Mouse (Mus musculus) CH12.LX (cell line): Measurements from ENCODE around the gene Lgr6. TPM values are rescaled to one million over a fixed set of nuclear protein-coding genes. Genes with fewer than 3 reads are reported as not detected.

Experiments used
- DNase-seq: peaks from one replicate; pipeline ENCODE4 v3.0.0-alpha.2; 2013; ENCODE audit errors: extremely low read depth
- H3K27ac ChIP-seq: 2 replicates; pipeline ENCODE4 v1.5.1; 2012; ENCODE audit warnings: low read depth, mild to moderate bottlenecking, control low read depth, moderate library complexity; ENCODE audit not compliant: insufficient read depth
- H3K27me3 ChIP-seq: replicated peaks from 2 replicates; pipeline ENCODE3; 2012; ENCODE audit warnings: inconsistent platforms
- H3K36me3 ChIP-seq, 2 experiments: replicated peaks in 1 of 2; 2 replicates each; pipeline versions ENCODE3 to v1.6.1; 2012; ENCODE audit warnings: inconsistent platforms in 1 of 2, low read length in 1 of 2, mild to moderate bottlenecking in 1 of 2, mixed read lengths in 1 of 2, moderate library complexity in 1 of 2; ENCODE audit not compliant: control insufficient read depth in 1 of 2, insufficient read depth in 1 of 2
- H3K4me1 ChIP-seq, 2 experiments: 2 replicates each; pipeline ENCODE4 v1.6.1; 2012; ENCODE audit warnings: inconsistent platforms in 1 of 2, moderate library complexity in 1 of 2; ENCODE audit not compliant: insufficient read depth in 2 of 2, control insufficient read depth in 1 of 2
- H3K4me2 ChIP-seq: 2 replicates; pipeline ENCODE4 v1.6.1; 2012; ENCODE audit warnings: low read depth, mild to moderate bottlenecking, control low read depth; ENCODE audit not compliant: poor library complexity, insufficient read depth, severe bottlenecking
- H3K4me3 ChIP-seq, 3 experiments: fragments of 150-350 bp in 1 of 3; sonication (generic) in 1 of 3; replicated peaks in 1 of 3; 2 replicates each; pipeline versions ENCODE3 to v1.5.1; 2011 to 2012; ENCODE audit warnings: low read depth in 2 of 3, low read length in 2 of 3, mild to moderate bottlenecking in 2 of 3, moderate library complexity in 2 of 3, control low read depth in 1 of 3, improper control_type of control experiment in 1 of 3, inconsistent platforms in 1 of 3, mixed read lengths in 1 of 3; ENCODE audit not compliant: poor library complexity in 1 of 3
- H3K79me2 ChIP-seq: replicated peaks from 2 replicates; pipeline ENCODE4 v1.6.1; 2012; ENCODE audit warnings: mild to moderate bottlenecking, moderate library complexity; ENCODE audit not compliant: control insufficient read depth, poor library complexity, insufficient read depth, severe bottlenecking; ENCODE audit errors: extremely low read depth
- H3K9ac ChIP-seq: 2 replicates; pipeline ENCODE4 v1.6.1; 2012; ENCODE audit warnings: low read depth, mild to moderate bottlenecking, control low read depth, moderate library complexity; ENCODE audit not compliant: insufficient read depth
- H3K9me3 ChIP-seq: replicated peaks from 2 replicates; pipeline ENCODE3; 2012; ENCODE audit warnings: low read length, inconsistent platforms, mixed read lengths
- BHLHE40 ChIP-seq: IDR thresholded peaks from 2 replicates; pipeline ENCODE4 v1.6.1; 2011; ENCODE audit warnings: mild to moderate bottlenecking, low read depth, low read length, improper control_type of control experiment
- ELF1 ChIP-seq: IDR thresholded peaks from 2 replicates; pipeline ENCODE4 v1.6.1; 2014; ENCODE audit warnings: low read depth, mild to moderate bottlenecking, inconsistent platforms, low read length, improper control_type of control experiment
- EP300 ChIP-seq: IDR thresholded peaks from 2 replicates; pipeline ENCODE4 v1.6.1; 2011; ENCODE audit warnings: low read length, improper control_type of control experiment
- ETS1 ChIP-seq: conservative IDR thresholded peaks from 2 replicates; pipeline ENCODE4 v1.6.1; 2012; ENCODE audit warnings: low read depth, mild to moderate bottlenecking, inconsistent platforms, low read length, improper control_type of control experiment, moderate library complexity
- JUN ChIP-seq: IDR thresholded peaks from 2 replicates; pipeline ENCODE4 v1.6.1; 2011; ENCODE audit warnings: low read depth, mild to moderate bottlenecking, low read length, improper control_type of control experiment, moderate library complexity; ENCODE audit not compliant: insufficient read depth
- MAZ ChIP-seq: IDR thresholded peaks from 2 replicates; pipeline ENCODE4 v1.6.1; 2012; ENCODE audit warnings: low read depth, mild to moderate bottlenecking, inconsistent platforms, low read length, improper control_type of control experiment, moderate library complexity
- MXI1 ChIP-seq: IDR thresholded peaks from 2 replicates; pipeline ENCODE4 v1.6.1; 2011; ENCODE audit warnings: mild to moderate bottlenecking, low read depth, low read length, improper control_type of control experiment
- MYC ChIP-seq: IDR thresholded peaks from 2 replicates; pipeline ENCODE4 v1.6.1; 2011; ENCODE audit warnings: low read depth, mild to moderate bottlenecking, improper control_type of control experiment, low read length
- NELFE ChIP-seq: IDR thresholded peaks from 2 replicates; pipeline ENCODE4 v1.6.1; 2011; ENCODE audit warnings: low read depth, low read length, improper control_type of control experiment
- POLR2A ChIP-seq: IDR thresholded peaks from 2 replicates; pipeline ENCODE4 v1.6.1; 2011; ENCODE audit warnings: low read depth, mild to moderate bottlenecking, improper control_type of control experiment, low read length
- POLR2AphosphoS2 ChIP-seq: IDR thresholded peaks from 2 replicates; pipeline ENCODE4 v1.6.1; 2011; ENCODE audit warnings: low read depth, low read length, improper control_type of control experiment
- RAD21 ChIP-seq: IDR thresholded peaks from 2 replicates; pipeline ENCODE4 v1.6.1; 2011; ENCODE audit warnings: low read depth, mild to moderate bottlenecking, low read length, improper control_type of control experiment, moderate library complexity
- SIN3A ChIP-seq: IDR thresholded peaks from 2 replicates; pipeline ENCODE4 v1.6.1; 2012; ENCODE audit warnings: low read length, improper control_type of control experiment, inconsistent platforms
- TBP ChIP-seq: conservative IDR thresholded peaks from 2 replicates; pipeline ENCODE4 v1.6.1; 2011; ENCODE audit warnings: low read depth, low read length, improper control_type of control experiment
- TCF12 ChIP-seq: IDR thresholded peaks from 2 replicates; pipeline ENCODE4 v1.6.1; 2014; ENCODE audit warnings: low read depth, mild to moderate bottlenecking, inconsistent platforms, low read length, improper control_type of control experiment
- ZMIZ1 ChIP-seq: IDR thresholded peaks from 2 replicates; pipeline ENCODE4 v1.6.1; 2012; ENCODE audit warnings: low read depth, mild to moderate bottlenecking, inconsistent platforms, low read length, improper control_type of control experiment
- ZNF384 ChIP-seq: IDR thresholded peaks from 2 replicates; pipeline ENCODE4 v1.6.1; 2012; ENCODE audit warnings: low read depth, low read length, improper control_type of control experiment, inconsistent platforms
- dilution Hi-C: fragments of 300-500 bp; cut with MboI; formaldehyde crosslinking; loops from 2 replicates; pipeline ENCODE4 v1.14.3; 2020; ENCODE audit warnings: low sequenced_read_pairs; ENCODE audit not compliant: extremely low pct_unique_long_range_greater_than_20kb, extremely low pct_ligation_motif_present
- in situ Hi-C: fragments of 300-500 bp; cut with MboI; formaldehyde crosslinking; loops from 3 replicates; pipeline ENCODE4 v1.14.3; 2019; ENCODE audit warnings: low sequenced_read_pairs, low pct_ligation_motif_present, low pct_unique_long_range_greater_than_20kb, mixed read lengths
- polyA plus RNA-seq: library from polyadenylated mRNA; unstranded; fragments of >175 nt; gene quantifications from 2 replicates; pipeline ENCODE4 v1.2.1, GENCODE M21; 2012; ENCODE audit warnings: low read depth; ENCODE audit not compliant: insufficient read length
- total RNA-seq, 2 experiments: library from RNA; depleted of rRNA; stranded (reverse); fragments of 300-350 nt in 1 of 2; fragments of >200 nt in 1 of 2; gene quantifications; 2 replicates each; pipeline ENCODE4 v1.2.3; 2012 to 2014

The Lgr6 gene
- total and polyA plus RNA-seq, 3 experiments = 0.07 to 0.17 (median 0.16) TPM

- Histone ChIP-seq H3K4me1 (peaks cover 8 to 52% of the 10 kb centered on the region in 2 experiments), H3K9me3 (no peaks in the 10 kb centered on the region), H3K27ac (no peak overlapping the region), H3K27me3 (no peaks in the 10 kb centered on the region), H3K4me2 (peak overlapping the region; percentile 88), H3K36me3 (peaks cover 15 to 64% of the 10 kb centered on the region in 2 experiments), H3K4me3 (peak overlapping the region in 1 of 3 experiments; percentile 79), H3K79me2 (peaks cover 14% of the 10 kb centered on the region), H3K9ac (peak overlapping the region; percentile 67; the same call in 1 of the 2 replicates)
- no peak for TF ChIP-seq POLR2A
- no peak for DNase-seq
- dilution Hi-C loops (no loop called here), in situ Hi-C loops (no loop called here)
Measured at GRCm38 (mm10) chr1:135148476-135148875, 43.4 kb upstream of the Lgr6 start.

DNA sequence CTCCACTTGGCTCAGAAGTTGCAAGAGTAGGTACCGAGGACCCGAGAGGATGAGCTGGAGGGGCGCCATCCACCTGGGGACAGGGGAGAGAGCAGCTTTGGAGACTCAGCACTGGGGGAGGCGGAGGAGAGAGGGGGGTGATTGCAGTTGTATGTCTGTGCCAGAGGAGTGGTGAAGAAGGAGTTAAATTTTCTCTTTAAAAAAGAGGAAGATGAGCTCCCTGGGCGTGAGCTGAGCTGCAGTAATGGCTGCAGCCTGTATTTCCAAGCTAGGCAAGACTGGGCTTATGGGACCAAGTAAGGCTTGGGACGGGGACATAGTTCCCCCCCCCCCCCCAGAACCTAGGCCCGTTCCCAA is 42.6 kb upstream of the Lgr6 start:
- H3K9ac ChIP-seq = peak overlapping the region; percentile 67
- in situ Hi-C loops = no loop called here
- H3K4me1 ChIP-seq = peaks cover 10 to 60% of the 10 kb centered on the region in 2 experiments
- DNase-seq = no peak
- 0 out of 2 replicates have a peak, but pooled peaks have one; percentile 16 for TF ChIP-seq MYC
- TF ChIP-seq TCF12 = 0 out of 2 replicates have a peak, but pooled peaks have one; percentile 18
- TF ChIP-seq EP300 = no peak
- TF ChIP-seq TBP = no peak
- TF ChIP-seq RAD21 = no peak
- H3K27ac ChIP-seq = peak overlapping the region; percentile 34; the same call in 1 of the 2 replicates
- peaks cover 14% of the 10 kb centered on the region for H3K79me2 ChIP-seq
- dilution Hi-C loops = no loop called here
- H3K4me3 ChIP-seq = peak overlapping the region; percentile 79 to 86 (median 82)
- H3K36me3 ChIP-seq = peaks cover 23 to 67% of the 10 kb centered on the region in 2 experiments
- H3K27me3 ChIP-seq = no peaks in the 10 kb centered on the region
- no peaks in the 10 kb centered on the region for H3K9me3 ChIP-seq
- peak overlapping the region; percentile 88 for H3K4me2 ChIP-seq

DNA sequence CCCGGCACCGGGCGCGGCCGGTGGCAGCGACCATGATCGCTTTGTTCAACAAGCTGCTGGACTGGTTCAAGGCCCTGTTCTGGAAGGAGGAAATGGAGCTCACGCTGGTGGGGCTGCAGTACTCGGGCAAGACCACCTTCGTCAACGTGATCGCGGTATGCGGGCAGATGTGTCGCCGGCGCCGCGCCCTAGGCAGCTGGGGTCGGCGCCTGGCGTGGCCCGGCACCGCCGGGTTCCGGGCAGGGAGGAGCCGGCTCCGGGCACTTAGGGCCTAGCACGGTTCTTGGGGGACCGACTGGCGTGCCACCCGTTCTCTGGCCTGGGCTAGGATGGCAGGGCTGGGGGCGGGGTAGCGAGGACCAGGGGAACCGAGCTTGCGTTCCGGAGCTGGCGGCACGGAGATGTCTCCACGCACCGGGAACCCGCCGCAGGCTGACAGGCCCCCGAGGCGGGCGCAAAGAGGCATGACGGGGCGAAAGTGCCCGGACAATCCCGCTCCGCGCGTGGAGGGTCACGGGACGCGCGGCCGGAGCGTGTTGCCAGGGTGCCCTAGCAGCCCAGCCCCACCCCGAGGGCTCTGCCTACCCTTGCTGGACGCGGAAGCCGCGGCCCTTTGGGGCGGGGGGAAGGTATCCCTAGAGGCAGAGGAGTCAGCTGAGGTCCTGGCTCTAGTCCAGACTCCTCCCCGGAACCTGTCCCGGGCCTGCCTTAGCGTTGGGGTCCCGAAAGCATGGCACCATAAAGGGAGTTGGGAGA is 42.0 kb upstream of the Lgr6 start:
- Histone ChIP-seq H3K27me3 (no peaks in the 10 kb centered on the region), H3K4me2 (peak overlapping the region; percentile 88), H3K4me3 (peak overlapping the region; percentile 79 to 86 (median 82)), H3K79me2 (peaks cover 14% of the 10 kb centered on the region), H3K4me1 (peaks cover 10 to 63% of the 10 kb centered on the region in 2 experiments), H3K27ac (peak overlapping the region; percentile 34), H3K36me3 (peaks cover 22 to 67% of the 10 kb centered on the region in 2 experiments), H3K9me3 (no peaks in the 10 kb centered on the region), H3K9ac (peak overlapping the region; percentile 67)
- peak; percentile 79 for DNase-seq
- in situ Hi-C loops = no loop called here
- dilution Hi-C loops = no loop called here
- 0 out of 2 replicates have a peak, but pooled peaks have one; percentile 24 for TF ChIP-seq MAZ
- no peak for TF ChIP-seq ZNF384
- peak; percentile 83 for TF ChIP-seq SIN3A
- no peak for TF ChIP-seq JUN
- TF ChIP-seq ELF1 = peak; percentile 86
- TF ChIP-seq BHLHE40 = peak; percentile 77
- peak; percentile 16; the same call in 1 of the 2 replicates for TF ChIP-seq TCF12
- TF ChIP-seq NELFE = 0 out of 2 replicates have a peak, but pooled peaks have one; percentile 12
- peak; percentile 45 for TF ChIP-seq ETS1
- TF ChIP-seq RAD21 = no peak
- TF ChIP-seq MXI1 = peak; percentile 27
- TF ChIP-seq POLR2A = peak; percentile 46; the same call in 1 of the 2 replicates
- 0 out of 2 replicates have a peak, but pooled peaks have one; percentile 9 for TF ChIP-seq MYC
- peak; percentile 26; the same call in 1 of the 2 replicates for TF ChIP-seq ZMIZ1
- TF ChIP-seq POLR2AphosphoS2 = no peak
